ENCODE assay signal across 21 mouse cellular contexts in genomic region chr1:177039093-177039674, GRCm38 (mm10).
A peak's percentile ranks its signal among the peaks of the same experiment; 100 is the strongest.
DNase-seq lines count a peak whose midpoint lies in the region; ATAC-seq and TF ChIP-seq lines count a peak whose summit lies in the region.
"Had no signal": no experiment of that assay in that cellular context is flagged by ENCODE, and none has a peak within 500 bp of the region (broad histone marks: within the 10 kb centered on the region; RNA-seq: fewer than 3 reads in every experiment).

No protein-coding gene starts in this region.

- no peak for ATAC-seq in hindbrain, postnatal 0 days
- ATAC-seq in hindbrain, embryonic 14.5 days (ENCODE audit: low FRiP score) = no peak
- peak; percentile 94 for ATAC-seq in lung, embryonic 15.5 days (ENCODE audit: borderline replicate concordance, extremely low read depth, low FRiP score, low TSS enrichment)
- peak; percentile 85 for ATAC-seq in forebrain, embryonic 15.5 days (replicated peaks)
- 0 out of 2 replicates have a peak, but pooled peaks have one; percentile 29 for ATAC-seq in megakaryocyte progenitor cell, adult 5-6 weeks (replicated peaks; ENCODE audit: poor library complexity)

- no peak overlapping the region for H3K27ac ChIP-seq in hindbrain, postnatal 0 days
- H3K27ac ChIP-seq in hindbrain, embryonic 14.5 days = no peak overlapping the region
- H3K27ac ChIP-seq in lung, embryonic 15.5 days = no peak overlapping the region
- H3K27ac ChIP-seq in forebrain, embryonic 15.5 days (replicated peaks) = peak overlapping the region; percentile 86
- H3K27ac ChIP-seq: kidney, postnatal 0 days; limb, embryonic 13.5 days; liver, embryonic 15.5 days; neural tube, embryonic 12.5 days had no signal

- no peaks in the 10 kb centered on the region for H3K4me1 ChIP-seq in hindbrain, postnatal 0 days (ENCODE audit: insufficient read depth, low read length)
- no peaks in the 10 kb centered on the region for H3K4me1 ChIP-seq in hindbrain, embryonic 14.5 days (replicated peaks; ENCODE audit: control insufficient read depth, insufficient read depth, low read length)
- peaks cover 3% of the 10 kb centered on the region; the same call in 1 of the 2 replicates for H3K4me1 ChIP-seq in lung, embryonic 15.5 days
- H3K4me1 ChIP-seq in lung, adult 2 months (ENCODE audit: control insufficient read depth, insufficient read depth, low read length) = no peaks in the 10 kb centered on the region; the same call in 1 of the 2 replicates
- H3K4me1 ChIP-seq in forebrain, embryonic 15.5 days = peaks cover 14% of the 10 kb centered on the region
- H3K4me1 ChIP-seq: limb, embryonic 13.5 days; liver, embryonic 15.5 days; neural tube, embryonic 12.5 days had no signal

- H3K27me3 ChIP-seq in hindbrain, postnatal 0 days (ENCODE audit: insufficient read depth, low read length) = no peaks in the 10 kb centered on the region
- no peaks in the 10 kb centered on the region for H3K27me3 ChIP-seq in hindbrain, embryonic 14.5 days (ENCODE audit: control insufficient read depth, insufficient read depth, low read length)
- H3K27me3 ChIP-seq in lung, embryonic 15.5 days = no peaks in the 10 kb centered on the region
- no peaks in the 10 kb centered on the region for H3K27me3 ChIP-seq in forebrain, embryonic 15.5 days
- H3K27me3 ChIP-seq: limb, embryonic 13.5 days; liver, embryonic 15.5 days; midbrain, embryonic 12.5 days; neural tube, embryonic 12.5 days had no signal

- DNase-seq in hindbrain, postnatal 0 days (ENCODE audit: low spot score) = peak; percentile 29
- DNase-seq in hindbrain, embryonic 14.5 days (ENCODE audit: low spot score) = no peak
- no peak for DNase-seq in lung, adult 2 months
- no peak for DNase-seq in testis, postnatal 14 days (ENCODE audit: low spot score)
- DNase-seq: adrenal gland, postnatal 25 days; B cell, adult 2 months; cerebellum, adult 18-20 months; cerebellum, postnatal 25 days; embryo, embryonic 11 days; gastrocnemius, postnatal 36 days; kidney, adult 18-20 months; right cerebral cortex, adult 18-20 months; thymus, adult 18-20 months had no signal

- no peak for TF ChIP-seq POLR2A in lung, adult 2 months (IDR thresholded peaks at IDR 0.05; ENCODE audit: borderline replicate concordance, extremely low read depth, low read depth, low read length)

- no peaks in the 10 kb centered on the region for H3K36me3 ChIP-seq in hindbrain, postnatal 0 days (ENCODE audit: insufficient read depth, low read length)
- H3K36me3 ChIP-seq in hindbrain, embryonic 14.5 days (replicated peaks; ENCODE audit: control insufficient read depth, insufficient read depth) = no peaks in the 10 kb centered on the region
- H3K36me3 ChIP-seq in lung, embryonic 15.5 days = no peaks in the 10 kb centered on the region
- no peaks in the 10 kb centered on the region for H3K36me3 ChIP-seq in forebrain, embryonic 15.5 days
- H3K36me3 ChIP-seq: limb, embryonic 13.5 days; liver, embryonic 15.5 days; midbrain, embryonic 12.5 days; neural tube, embryonic 12.5 days had no signal

- H3K9ac ChIP-seq in hindbrain, postnatal 0 days (replicated peaks; ENCODE audit: low read length) = no peak overlapping the region
- H3K9ac ChIP-seq in hindbrain, embryonic 14.5 days = no peak overlapping the region
- H3K9ac ChIP-seq in lung, embryonic 15.5 days = no peak overlapping the region
- H3K9ac ChIP-seq in forebrain, embryonic 15.5 days (replicated peaks) = no peak overlapping the region
- H3K9ac ChIP-seq: limb, embryonic 13.5 days; liver, embryonic 15.5 days; midbrain, embryonic 12.5 days; neural tube, embryonic 12.5 days had no signal

- no peaks in the 10 kb centered on the region for H3K9me3 ChIP-seq in hindbrain, postnatal 0 days (ENCODE audit: low read length)
- no peaks in the 10 kb centered on the region for H3K9me3 ChIP-seq in hindbrain, embryonic 14.5 days (ENCODE audit: control insufficient read depth, low read length)
- no peaks in the 10 kb centered on the region for H3K9me3 ChIP-seq in lung, embryonic 15.5 days
- no peaks in the 10 kb centered on the region for H3K9me3 ChIP-seq in forebrain, embryonic 15.5 days
- H3K9me3 ChIP-seq: limb, embryonic 13.5 days; liver, embryonic 15.5 days; midbrain, embryonic 12.5 days; neural tube, embryonic 12.5 days had no signal

- H3K4me2 ChIP-seq in hindbrain, postnatal 0 days (ENCODE audit: low read depth, low read length) = no peak overlapping the region
- H3K4me2 ChIP-seq in hindbrain, embryonic 14.5 days (replicated peaks) = no peak overlapping the region
- no peak overlapping the region for H3K4me2 ChIP-seq in lung, embryonic 15.5 days
- H3K4me2 ChIP-seq in forebrain, embryonic 15.5 days (replicated peaks) = no peak overlapping the region
- H3K4me2 ChIP-seq: limb, embryonic 13.5 days; liver, embryonic 15.5 days; midbrain, embryonic 12.5 days; neural tube, embryonic 12.5 days had no signal

- 70% methylated on average over 6 of the region's 6 CpGs for WGBS in hindbrain, postnatal 0 days
- 58% methylated on average over 6 of the region's 6 CpGs for WGBS in hindbrain, embryonic 14.5 days
- WGBS in lung, embryonic 15.5 days = 31% methylated on average over 6 of the region's 6 CpGs
- WGBS in lung, adult 2 months = 57% methylated on average over 6 of the region's 6 CpGs
- WGBS in forebrain, embryonic 15.5 days = 52% methylated on average over 6 of the region's 6 CpGs

- TF ChIP-seq CTCF in hindbrain, postnatal 0 days (IDR thresholded peaks at IDR 0.05; ENCODE audit: low read depth) = no peak
- TF ChIP-seq CTCF in lung, adult 2 months (IDR thresholded peaks at IDR 0.05; ENCODE audit: insufficient read depth, low read length) = no peak

- H3K4me3 ChIP-seq in hindbrain, postnatal 0 days (ENCODE audit: low read length) = no peak overlapping the region
- H3K4me3 ChIP-seq in hindbrain, embryonic 14.5 days (replicated peaks; ENCODE audit: low read length) = no peak overlapping the region
- no peak overlapping the region for H3K4me3 ChIP-seq in lung, embryonic 15.5 days
- H3K4me3 ChIP-seq in lung, adult 2 months (replicated peaks; ENCODE audit: extremely low read depth, low read depth, low read length) = no peak overlapping the region
- no peak overlapping the region for H3K4me3 ChIP-seq in forebrain, embryonic 15.5 days
- H3K4me3 ChIP-seq: limb, embryonic 13.5 days; liver, embryonic 15.5 days; midbrain, embryonic 12.5 days; neural tube, embryonic 12.5 days had no signal

Comparison
In these comparisons a context has a peak if more than half of its experiments do, and no peak if none do; other contexts are left out.
1. ATAC-seq: peak in lung, embryonic 15.5 days (single experiment), forebrain, embryonic 15.5 days (single experiment) and megakaryocyte progenitor cell, adult 5-6 weeks (single experiment); none in hindbrain, postnatal 0 days (single experiment) and hindbrain, embryonic 14.5 days (single experiment).